Mouse (Mus musculus) liver, adult 2 months (tissue): Measurements from ENCODE around the gene Helb. TPM values are rescaled to one million over a fixed set of nuclear protein-coding genes. Genes with fewer than 3 reads are reported as not detected.

ENCODE experiments used
- DNase-seq: peaks from one replicate; pipeline ENCODE4 v3.0.0-alpha.2; 2011; ENCODE audit warnings: low read depth, low spot score; ENCODE audit errors: extremely low read depth
- H3K27ac ChIP-seq: fragments of 200-500 bp; replicated peaks from 2 replicates; pipeline ENCODE4 v1.5.1; 2012; ENCODE audit warnings: low read depth, mild to moderate bottlenecking, control low read depth, inconsistent platforms, low read length; ENCODE audit not compliant: insufficient read depth
- H3K27me3 ChIP-seq: fragments of 200-500 bp; 2 replicates; pipeline ENCODE4 v1.6.1; 2012; ENCODE audit warnings: mild to moderate bottlenecking, moderate library complexity, low read length, inconsistent platforms; ENCODE audit not compliant: control insufficient read depth, insufficient read depth
- H3K36me3 ChIP-seq: fragments of 200-500 bp; 2 replicates; pipeline ENCODE4 v1.6.1; 2012; ENCODE audit warnings: low read length, inconsistent platforms; ENCODE audit not compliant: control insufficient read depth, insufficient read depth
- H3K4me1 ChIP-seq: fragments of 200-500 bp; 2 replicates; pipeline ENCODE4 v1.6.1; 2011; ENCODE audit warnings: low read length; ENCODE audit not compliant: control insufficient read depth, insufficient read depth
- H3K4me3 ChIP-seq: fragments of 200-500 bp; 2 replicates; pipeline ENCODE4 v1.5.1; 2011; ENCODE audit warnings: low read depth, mild to moderate bottlenecking, control low read depth, low read length, moderate library complexity; ENCODE audit not compliant: insufficient read depth
- H3K79me2 ChIP-seq: fragments of 200-500 bp; 2 replicates; pipeline ENCODE4 v1.6.1; 2012; ENCODE audit warnings: inconsistent platforms, mild to moderate bottlenecking, low read length, moderate library complexity; ENCODE audit not compliant: control insufficient read depth, insufficient read depth
- H3K9ac ChIP-seq: fragments of 200-500 bp; 2 replicates; pipeline ENCODE4 v1.6.1; 2012; ENCODE audit warnings: low read depth, mild to moderate bottlenecking, control low read depth, inconsistent platforms, low read length
- CTCF ChIP-seq: fragments of 200-500 bp; IDR thresholded peaks from 2 replicates; pipeline ENCODE4 v1.5.1; 2011; ENCODE audit warnings: low read depth, low read length, control low read depth
- POLR2A ChIP-seq: fragments of 200-500 bp; IDR thresholded peaks from 2 replicates; pipeline ENCODE4 v1.6.1; 2011; ENCODE audit warnings: low read length, control low read depth; ENCODE audit not compliant: insufficient read depth; ENCODE audit errors: extremely low read depth
- WGBS: fragments of 180-500 bp; shearing (Covaris S2); methylation state at CpG from one replicate; pipeline ENCODE4 v1.1.7; 2018; 5-methylcytosine and 5-hydroxymethylcytosine counted together
- polyA plus RNA-seq: library from polyadenylated mRNA; depleted of rRNA; stranded (reverse); fragments of >200 nt; gene quantifications from 2 replicates; pipeline ENCODE4 v1.2.3, GENCODE M21; 2012; rRNA removed
- total RNA-seq: library from RNA; depleted of rRNA; stranded (reverse); fragments of >200 nt; gene quantifications from 2 replicates; pipeline ENCODE4 v1.2.3, GENCODE M21; 2014; rRNA removed

Helb gene
- 5.2 and 7.7 TPM in 2 replicates for total RNA-seq
- 4.5 and 5.2 TPM in 2 replicates for polyA plus RNA-seq

- H3K9ac ChIP-seq: peak within 1 kb of the TSS; percentile 77
Measured at GRCm38 (mm10) chr10:120112507-120113396, at the start of gene Helb. TSS of gene Helb (minus strand) at chr10:120112987.

GRCm38 (mm10) chr10:120160533-120160932 is 47.7 kb upstream of the Helb start:
- H3K4me3 ChIP-seq: no peak overlapping the region
- no peak for DNase-seq
- no peaks in the 10 kb centered on the region for H3K79me2 ChIP-seq
- no peaks in the 10 kb centered on the region for H3K36me3 ChIP-seq
- no peaks in the 10 kb centered on the region for H3K27me3 ChIP-seq
- TF ChIP-seq POLR2A (no peak), CTCF (no peak)
- H3K9ac ChIP-seq: no peak overlapping the region
- H3K27ac ChIP-seq: no peak overlapping the region
- 91% methylated on average over 9 of the region's 9 CpGs for WGBS
- H3K4me1 ChIP-seq: no peaks in the 10 kb centered on the region

More at GRCm38 (mm10) chr10:120112507-120113396, at the start of gene Helb:
- H3K4me3 ChIP-seq: peak within 1 kb of the TSS; percentile 79
- H3K79me2 ChIP-seq: peaks cover 6% of the 10 kb centered on the region; the same call in 1 of the 2 replicates
- peaks cover 20% of the 10 kb centered on the region for H3K36me3 ChIP-seq
- under 1% methylated on average over 55 of the region's 55 CpGs for WGBS
- peak within 1 kb of the TSS; percentile 84 for H3K27ac ChIP-seq
- peaks cover 5% of the 10 kb centered on the region; the same call in 1 of the 2 replicates for H3K4me1 ChIP-seq
- no peaks in the 10 kb centered on the region for H3K27me3 ChIP-seq
- TF ChIP-seq POLR2A (peak; percentile 61; the same call in 1 of the 2 replicates), CTCF (no peak)
- DNase-seq: peak; percentile 92

DNA sequence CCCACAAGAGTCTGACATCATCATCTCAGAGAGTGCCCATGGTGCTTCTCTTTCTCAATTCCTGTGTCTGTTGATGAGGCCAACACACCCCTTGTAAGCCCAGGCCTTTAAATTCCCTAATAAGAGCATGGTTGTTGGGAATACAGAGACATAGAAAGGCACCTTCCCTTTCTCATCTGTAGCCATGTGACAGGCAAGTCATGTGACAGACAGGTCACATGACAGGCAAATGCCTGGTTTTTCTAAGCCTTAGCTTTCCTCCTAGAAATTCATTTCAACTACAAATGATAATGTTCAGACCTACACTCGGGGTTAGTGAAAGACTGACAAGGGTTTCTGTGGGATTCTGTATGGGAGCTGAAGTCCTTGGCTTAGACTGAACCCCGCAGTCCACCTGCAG is 41.1 kb upstream of the Helb start:
- H3K79me2 ChIP-seq: no peaks in the 10 kb centered on the region
- H3K36me3 ChIP-seq: no peaks in the 10 kb centered on the region
- H3K4me3 ChIP-seq: no peak overlapping the region
- no peak overlapping the region for H3K27ac ChIP-seq
- DNase-seq: no peak
- WGBS: 90% methylated on average over 2 of the region's 2 CpGs
- no peaks in the 10 kb centered on the region for H3K27me3 ChIP-seq
- no peaks in the 10 kb centered on the region for H3K4me1 ChIP-seq
- TF ChIP-seq POLR2A (no peak), CTCF (no peak)
- H3K9ac ChIP-seq: no peak overlapping the region

GRCm38 (mm10) chr10:120151672-120152071 is 38.9 kb upstream of the Helb start:
- 93% methylated on average over 7 of the region's 7 CpGs for WGBS
- Histone ChIP-seq H3K9ac (no peak overlapping the region), H3K4me1 (no peaks in the 10 kb centered on the region), H3K27me3 (no peaks in the 10 kb centered on the region), H3K36me3 (no peaks in the 10 kb centered on the region), H3K4me3 (no peak overlapping the region), H3K79me2 (no peaks in the 10 kb centered on the region), H3K27ac (no peak overlapping the region)
- DNase-seq: no peak
- TF ChIP-seq CTCF (no peak), POLR2A (no peak)

DNA sequence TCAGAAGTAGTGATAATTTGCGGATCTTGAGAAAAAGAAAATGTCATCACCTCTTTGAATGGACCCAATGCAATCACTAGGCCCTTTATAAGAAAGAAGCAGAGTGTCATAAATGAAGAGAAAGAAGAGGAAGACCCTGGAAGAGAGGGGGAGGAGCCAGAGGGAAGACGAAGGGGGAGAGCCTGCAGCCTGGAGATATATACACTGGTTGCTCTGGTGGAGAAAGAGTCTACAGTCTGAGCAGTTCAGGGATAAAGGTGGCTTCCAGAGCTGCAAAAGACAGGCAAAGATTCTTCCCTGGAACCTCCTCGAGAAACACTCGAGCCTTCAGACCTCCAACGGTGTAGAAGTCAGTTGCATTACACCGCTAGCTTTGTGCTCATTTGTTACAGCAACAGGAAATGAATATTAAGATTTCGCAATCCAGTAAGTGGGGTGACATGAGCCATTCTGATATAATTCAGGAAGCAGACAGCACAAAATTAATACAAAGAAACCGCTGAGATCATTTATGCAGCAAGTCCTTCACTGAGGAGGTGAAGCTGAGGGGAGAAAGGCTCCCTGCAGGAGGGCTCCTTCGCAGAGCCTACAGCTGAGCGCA is 28.2 kb upstream of the Helb start:
- 71% methylated on average over 10 of the region's 10 CpGs for WGBS
- Histone ChIP-seq H3K36me3 (no peaks in the 10 kb centered on the region), H3K4me1 (no peaks in the 10 kb centered on the region), H3K79me2 (no peaks in the 10 kb centered on the region), H3K9ac (no peak overlapping the region), H3K27ac (no peak overlapping the region), H3K4me3 (no peak overlapping the region), H3K27me3 (no peaks in the 10 kb centered on the region)
- DNase-seq: peak; percentile 10
- TF ChIP-seq CTCF (no peak), POLR2A (no peak)
